20 mouse cellular contexts compared by ENCODE assay signal in genomic region chr1:191974509-191975405, GRCm38 (mm10). TPM values are rescaled to one million over a fixed set of nuclear protein-coding genes. Genes with fewer than 3 reads are reported as not detected.
DNase-seq lines count a peak whose midpoint lies in the region; ATAC-seq and TF ChIP-seq lines count a peak whose summit lies in the region.
"Had no signal": no experiment of that assay in that cellular context is flagged by ENCODE, and none has a peak within 500 bp of the region (broad histone marks: within the 10 kb centered on the region; RNA-seq: fewer than 3 reads in every experiment).

No protein-coding gene starts in this region.

- no peak overlapping the region for H3K4me2 ChIP-seq in intestine, embryonic 16.5 days (ENCODE audit: low read depth, low read length)
- no peak overlapping the region for H3K4me2 ChIP-seq in intestine, embryonic 15.5 days (replicated peaks)
- no peak overlapping the region for H3K4me2 ChIP-seq in embryonic facial prominence, embryonic 15.5 days (replicated peaks)
- no peak overlapping the region for H3K4me2 ChIP-seq in kidney, embryonic 15.5 days
- peak overlapping the region; percentile 28 for H3K4me2 ChIP-seq in myocyte (ENCODE audit: low read depth)
- H3K4me2 ChIP-seq: heart, embryonic 13.5 days; liver, embryonic 12.5 days; lung, embryonic 15.5 days; midbrain, embryonic 13.5 days had no signal

- no peak overlapping the region for H3ac ChIP-seq in myocyte (ENCODE audit: control insufficient read depth, insufficient read length)

- 0 out of 2 replicates have a peak, but pooled peaks cover 3% of the 10 kb centered on the region for H3K4me1 ChIP-seq in intestine, embryonic 16.5 days (ENCODE audit: control insufficient read depth, insufficient read depth, low read length)
- H3K4me1 ChIP-seq in intestine, embryonic 15.5 days (replicated peaks) = peaks cover 7% of the 10 kb centered on the region; the same call in 1 of the 2 replicates
- peaks cover 22% of the 10 kb centered on the region for H3K4me1 ChIP-seq in embryonic facial prominence, embryonic 15.5 days
- H3K4me1 ChIP-seq in kidney, embryonic 15.5 days = peaks cover 22% of the 10 kb centered on the region
- H3K4me1 ChIP-seq: liver, embryonic 12.5 days had no signal

- no peaks in the 10 kb centered on the region for H3K27me3 ChIP-seq in intestine, embryonic 16.5 days (replicated peaks; ENCODE audit: control insufficient read depth, insufficient read depth, low read length)
- no peaks in the 10 kb centered on the region for H3K27me3 ChIP-seq in intestine, embryonic 15.5 days (replicated peaks)
- H3K27me3 ChIP-seq in embryonic facial prominence, embryonic 15.5 days = no peaks in the 10 kb centered on the region
- H3K27me3 ChIP-seq in kidney, embryonic 15.5 days = no peaks in the 10 kb centered on the region
- H3K27me3 ChIP-seq in myocyte (ENCODE audit: control insufficient read depth, insufficient read depth, insufficient read length) = peaks cover 8% of the 10 kb centered on the region
- H3K27me3 ChIP-seq: heart, embryonic 13.5 days; lung, embryonic 15.5 days; midbrain, embryonic 13.5 days had no signal

- ATAC-seq in intestine, embryonic 16.5 days = no peak
- ATAC-seq in intestine, embryonic 15.5 days = no peak
- no peak for ATAC-seq in embryonic facial prominence, embryonic 15.5 days (ENCODE audit: insufficient number of reproducible peaks, low FRiP score, low TSS enrichment, low read depth)
- ATAC-seq in kidney, embryonic 15.5 days (replicated peaks; ENCODE audit: low FRiP score) = peak; percentile 79
- ATAC-seq: liver, embryonic 12.5 days; midbrain, embryonic 13.5 days had no signal

- H3K9ac ChIP-seq in intestine, embryonic 16.5 days (ENCODE audit: low read depth, low read length) = 0 out of 2 replicates have a peak overlapping the region, but pooled peaks have one; percentile 9
- H3K9ac ChIP-seq in intestine, embryonic 15.5 days = no peak overlapping the region
- no peak overlapping the region for H3K9ac ChIP-seq in embryonic facial prominence, embryonic 15.5 days
- H3K9ac ChIP-seq in kidney, embryonic 15.5 days = no peak overlapping the region
- H3K9ac ChIP-seq: heart, embryonic 13.5 days; liver, embryonic 12.5 days; lung, embryonic 15.5 days; midbrain, embryonic 13.5 days had no signal

- TF ChIP-seq POLR2A in myocyte (IDR thresholded peaks at IDR 0.05; ENCODE audit: insufficient read length, low read depth) = no peak

- H3K4me3 ChIP-seq in intestine, embryonic 16.5 days (ENCODE audit: low read length) = no peak overlapping the region
- H3K4me3 ChIP-seq in intestine, embryonic 15.5 days (replicated peaks) = no peak overlapping the region
- no peak overlapping the region for H3K4me3 ChIP-seq in embryonic facial prominence, embryonic 15.5 days (replicated peaks)
- no peak overlapping the region for H3K4me3 ChIP-seq in kidney, embryonic 15.5 days (replicated peaks)
- H3K4me3 ChIP-seq in myocyte = no peak overlapping the region
- H3K4me3 ChIP-seq: erythroblast, embryonic 14.5 days; heart, embryonic 13.5 days; left cerebral cortex, adult 2 months; liver, embryonic 12.5 days; lung, embryonic 15.5 days; midbrain, embryonic 13.5 days had no signal

- no peaks in the 10 kb centered on the region for H3K79me2 ChIP-seq in myocyte (ENCODE audit: control insufficient read depth, insufficient read depth)

- no peaks in the 10 kb centered on the region for H3K36me3 ChIP-seq in intestine, embryonic 16.5 days (ENCODE audit: control insufficient read depth, insufficient read depth, low read length)
- H3K36me3 ChIP-seq in intestine, embryonic 15.5 days = no peaks in the 10 kb centered on the region
- no peaks in the 10 kb centered on the region for H3K36me3 ChIP-seq in embryonic facial prominence, embryonic 15.5 days
- no peaks in the 10 kb centered on the region for H3K36me3 ChIP-seq in kidney, embryonic 15.5 days
- no peaks in the 10 kb centered on the region for H3K36me3 ChIP-seq in myocyte (ENCODE audit: control insufficient read depth, insufficient read depth)
- H3K36me3 ChIP-seq: heart, embryonic 13.5 days; liver, embryonic 12.5 days; lung, embryonic 15.5 days; midbrain, embryonic 13.5 days had no signal

- no peak overlapping the region for H3K27ac ChIP-seq in intestine, embryonic 16.5 days (ENCODE audit: low read length)
- H3K27ac ChIP-seq in intestine, embryonic 15.5 days = no peak overlapping the region
- H3K27ac ChIP-seq in embryonic facial prominence, embryonic 15.5 days (replicated peaks) = peak overlapping the region; percentile 55
- peak overlapping the region; percentile 46; the same call in 1 of the 2 replicates for H3K27ac ChIP-seq in kidney, embryonic 15.5 days
- H3K27ac ChIP-seq: heart, embryonic 13.5 days; left cerebral cortex, adult 2 months; liver, embryonic 12.5 days; lung, embryonic 15.5 days; macrophage; midbrain, embryonic 13.5 days had no signal

- no peak for DNase-seq in frontal cortex, postnatal 25 days (ENCODE audit: low spot score in 2 of 2)
- no peak for DNase-seq in adrenal gland, adult 2 months
- DNase-seq: embryo, embryonic 11 days; gastrocnemius, postnatal 36 days; heart, postnatal 4 days; right cerebral cortex, adult 18-20 months had no signal

- H3K9me3 ChIP-seq in intestine, embryonic 16.5 days (ENCODE audit: control insufficient read depth, low read length) = no peaks in the 10 kb centered on the region
- no peaks in the 10 kb centered on the region for H3K9me3 ChIP-seq in intestine, embryonic 15.5 days
- no peaks in the 10 kb centered on the region for H3K9me3 ChIP-seq in embryonic facial prominence, embryonic 15.5 days (replicated peaks)
- H3K9me3 ChIP-seq in kidney, embryonic 15.5 days (replicated peaks) = no peaks in the 10 kb centered on the region
- H3K9me3 ChIP-seq: heart, embryonic 13.5 days; liver, embryonic 12.5 days; lung, embryonic 15.5 days; midbrain, embryonic 13.5 days had no signal

- 66% methylated on average over 13 of the region's 13 CpGs for WGBS in intestine, embryonic 16.5 days
- 70% methylated on average over 13 of the region's 13 CpGs for WGBS in intestine, embryonic 15.5 days
- 41% methylated on average over 13 of the region's 13 CpGs for WGBS in embryonic facial prominence, embryonic 15.5 days
- WGBS in kidney, embryonic 15.5 days = 51% methylated on average over 13 of the region's 13 CpGs

TF ChIP-seq in myocyte, 11 proteins besides CTCF, POLR2A, EP300 and RAD21:
- TF ChIP-seq USF1 (IDR thresholded peaks at IDR 0.05; ENCODE audit: low read depth) (no peak), MYOD1 (IDR thresholded peaks at IDR 0.05; ENCODE audit: control insufficient read depth in 1 of 3, insufficient read length in 2 of 3, low read depth in 2 of 3) (no peak), TCF3 (IDR thresholded peaks at IDR 0.05; ENCODE audit: insufficient read length, low read depth) (no peak), CEBPB (IDR thresholded peaks at IDR 0.05; ENCODE audit: insufficient read depth, poor library complexity, severe bottlenecking) (peak; percentile 80; the same call in 1 of the 2 replicates), SRF (IDR thresholded peaks at IDR 0.05; ENCODE audit: control insufficient read depth, insufficient read length, low read depth) (no peak), MYOG (IDR thresholded peaks at IDR 0.05; ENCODE audit: control insufficient read depth in 1 of 3, insufficient read depth in 1 of 3, insufficient read length in 2 of 3, low read depth in 2 of 3) (no peak), E2F4 (IDR thresholded peaks at IDR 0.05; ENCODE audit: insufficient read depth) (no peak)

RNA-seq across cellular contexts. Expression of gene Rd3, which starts 2.4 kb away (rescaled TPM):
- polyA plus RNA-seq in intestine, embryonic 16.5 days (2015; fragmentation: Nextera tagmentation; extraction: Ambion mirVana) = 0.31 and 0.42 TPM in 2 replicates
- polyA plus RNA-seq in intestine, embryonic 15.5 days (2015; fragmentation: Nextera tagmentation; extraction: Ambion mirVana) = 0.18 and 0.20 TPM in 2 replicates
- 8.7 and 10.1 TPM in 2 replicates for polyA plus RNA-seq in embryonic facial prominence, embryonic 15.5 days (2015; fragmentation: Nextera tagmentation; extraction: Ambion mirVana)
- polyA plus RNA-seq in kidney, embryonic 15.5 days (2015; fragmentation: Nextera tagmentation; extraction: Ambion mirVana) = 0.36 and 0.45 TPM in 2 replicates
- not detected for polyA plus RNA-seq in myocyte (2012; fragmentation: generic; extraction: Trizol)
- under 1 TPM; 0.14 to 0.38 TPM for total RNA-seq in adrenal gland, adult 2 months (2021)
- 0.42 and 0.48 TPM in 2 replicates for polyA plus RNA-seq in adrenal gland, adult 2 months (2012; rRNA removed)
- polyA plus RNA-seq: C2C12; erythroblast, embryonic 14.5 days; limb, embryonic 11.5 days had no signal

Comparison
In these comparisons a context has a peak if more than half of its experiments do, and no peak if none do; other contexts are left out.
1. H3K27ac ChIP-seq: peak in embryonic facial prominence, embryonic 15.5 days (single experiment) and kidney, embryonic 15.5 days (single experiment); none in intestine, embryonic 16.5 days (single experiment) and intestine, embryonic 15.5 days (single experiment).